In the genomic region with DNA sequence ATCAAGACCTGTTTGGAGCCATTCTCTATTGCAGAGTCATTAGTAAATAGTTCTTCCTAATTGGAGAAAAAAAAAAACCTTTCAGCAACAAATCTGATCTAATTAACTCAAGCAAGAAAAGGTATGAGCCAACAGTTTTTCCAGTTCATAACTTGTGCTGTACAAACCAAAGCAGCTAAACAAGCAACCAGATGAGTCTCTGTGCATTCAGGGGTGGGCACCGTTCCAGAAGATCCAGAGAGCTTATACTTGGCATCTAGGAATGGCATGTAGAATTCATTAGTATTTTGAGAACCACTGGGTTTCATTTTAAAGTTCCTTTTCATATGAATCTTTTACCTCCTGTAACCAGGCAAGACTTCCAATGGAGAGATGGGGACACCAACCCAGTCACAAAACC, we compare ENCODE assay signal across 21 mouse cellular contexts. TPM values are rescaled to one million over a fixed set of nuclear protein-coding genes. Genes with fewer than 3 reads are reported as not detected.
A peak's percentile ranks its signal among the peaks of the same experiment; 100 is the strongest.
DNase-seq lines count a peak whose midpoint lies in the region; ATAC-seq and TF ChIP-seq lines count a peak whose summit lies in the region.
"Had no signal": no experiment of that assay in that cellular context is flagged by ENCODE, and none has a peak within 500 bp of the region (broad histone marks: within the 10 kb centered on the region; RNA-seq: fewer than 3 reads in every experiment).

No protein-coding gene starts in this region.

- no peak overlapping the region for H3K4me3 ChIP-seq in forebrain, embryonic 14.5 days (ENCODE audit: low read depth, low read length)
- no peak overlapping the region for H3K4me3 ChIP-seq in forebrain, postnatal 0 days (ENCODE audit: low read depth, low read length)
- no peak overlapping the region for H3K4me3 ChIP-seq in kidney, embryonic 15.5 days (replicated peaks)
- H3K4me3 ChIP-seq: embryonic facial prominence, embryonic 12.5 days; forebrain, embryonic 15.5 days; heart, embryonic 10.5 days; hindbrain, embryonic 12.5 days had no signal

- H3K4me2 ChIP-seq in forebrain, embryonic 14.5 days (ENCODE audit: low read length), result no peak overlapping the region
- no peak overlapping the region for H3K4me2 ChIP-seq in forebrain, postnatal 0 days (ENCODE audit: low read depth)
- no peak overlapping the region for H3K4me2 ChIP-seq in kidney, embryonic 15.5 days
- H3K4me2 ChIP-seq: embryonic facial prominence, embryonic 12.5 days; forebrain, embryonic 15.5 days; hindbrain, embryonic 12.5 days had no signal

- no peak overlapping the region for H3K27ac ChIP-seq in forebrain, embryonic 14.5 days (ENCODE audit: low read depth, low read length)
- no peak overlapping the region for H3K27ac ChIP-seq in forebrain, postnatal 0 days (ENCODE audit: low read depth, low read length)
- H3K27ac ChIP-seq in kidney, embryonic 15.5 days, result no peak overlapping the region
- H3K27ac ChIP-seq: embryonic facial prominence, embryonic 12.5 days; forebrain, embryonic 15.5 days; heart, embryonic 10.5 days; hindbrain, embryonic 12.5 days had no signal

- H3K4me1 ChIP-seq in forebrain, embryonic 14.5 days (ENCODE audit: control insufficient read depth, insufficient read depth, low read length), result no peaks in the 10 kb centered on the region
- no peaks in the 10 kb centered on the region for H3K4me1 ChIP-seq in forebrain, postnatal 0 days (ENCODE audit: insufficient read depth)
- 0 out of 2 replicates have a peak, but pooled peaks cover 2% of the 10 kb centered on the region for H3K4me1 ChIP-seq in kidney, embryonic 15.5 days
- H3K4me1 ChIP-seq: embryonic facial prominence, embryonic 12.5 days; forebrain, embryonic 15.5 days; hindbrain, embryonic 12.5 days had no signal

- DNase-seq in forebrain, embryonic 14.5 days (ENCODE audit: low spot score), result peak; percentile 58
- no peak for DNase-seq in forebrain, postnatal 0 days
- peak; percentile 22 to 31 for DNase-seq in kidney, postnatal 36 days
- DNase-seq in NIH3T3 (ENCODE audit: low read depth), result peak; percentile 5
- no peak for DNase-seq in left cerebral cortex, adult 9 months (ENCODE audit: low spot score in 2 of 2)
- DNase-seq: adrenal gland, postnatal 14 days; cerebellum, adult 2 months; embryo, embryonic 11 days; gastrocnemius, postnatal 10 days; heart, adult 18-20 months; heart, postnatal 10 days; heart, postnatal 4 days had no signal

- 30% methylated on average over 1 of the region's 1 CpGs for WGBS in forebrain, embryonic 14.5 days
- 41% methylated on average over 1 of the region's 1 CpGs for WGBS in forebrain, postnatal 0 days
- WGBS in kidney, embryonic 15.5 days, result 88% methylated on average over 1 of the region's 1 CpGs

- no peaks in the 10 kb centered on the region for H3K27me3 ChIP-seq in forebrain, embryonic 14.5 days (replicated peaks; ENCODE audit: control insufficient read depth, insufficient read depth, low read length)
- H3K27me3 ChIP-seq in forebrain, postnatal 0 days (ENCODE audit: insufficient read depth, low read length), result no peaks in the 10 kb centered on the region
- no peaks in the 10 kb centered on the region for H3K27me3 ChIP-seq in kidney, embryonic 15.5 days
- H3K27me3 ChIP-seq: embryonic facial prominence, embryonic 12.5 days; forebrain, embryonic 15.5 days; hindbrain, embryonic 12.5 days; Patski had no signal

- TF ChIP-seq CTCF in forebrain, postnatal 0 days (IDR thresholded peaks at IDR 0.05; ENCODE audit: low read depth), result no peak

- no peaks in the 10 kb centered on the region for H3K9me3 ChIP-seq in forebrain, embryonic 14.5 days (replicated peaks; ENCODE audit: control insufficient read depth, low read length)
- H3K9me3 ChIP-seq in forebrain, postnatal 0 days (ENCODE audit: low read length), result no peaks in the 10 kb centered on the region
- no peaks in the 10 kb centered on the region for H3K9me3 ChIP-seq in kidney, embryonic 15.5 days (replicated peaks)
- H3K9me3 ChIP-seq: embryonic facial prominence, embryonic 12.5 days; forebrain, embryonic 15.5 days; heart, embryonic 10.5 days; hindbrain, embryonic 12.5 days had no signal

- H3K9ac ChIP-seq in forebrain, embryonic 14.5 days (ENCODE audit: low read length), result no peak overlapping the region
- no peak overlapping the region for H3K9ac ChIP-seq in forebrain, postnatal 0 days
- no peak overlapping the region for H3K9ac ChIP-seq in kidney, embryonic 15.5 days
- H3K9ac ChIP-seq: embryonic facial prominence, embryonic 12.5 days; forebrain, embryonic 15.5 days; hindbrain, embryonic 12.5 days had no signal

- no peaks in the 10 kb centered on the region for H3K36me3 ChIP-seq in forebrain, embryonic 14.5 days (ENCODE audit: control insufficient read depth, insufficient read depth, low read length)
- no peaks in the 10 kb centered on the region for H3K36me3 ChIP-seq in forebrain, postnatal 0 days (ENCODE audit: insufficient read depth)
- no peaks in the 10 kb centered on the region for H3K36me3 ChIP-seq in kidney, embryonic 15.5 days
- H3K36me3 ChIP-seq: embryonic facial prominence, embryonic 12.5 days; forebrain, embryonic 15.5 days; heart, embryonic 10.5 days; hindbrain, embryonic 12.5 days had no signal

- no peak; the same call in 1 of the 2 replicates for ATAC-seq in forebrain, embryonic 14.5 days
- no peak for ATAC-seq in forebrain, postnatal 0 days
- ATAC-seq in kidney, embryonic 15.5 days (replicated peaks; ENCODE audit: low FRiP score), result no peak
- ATAC-seq: activated CD4-positive, CD25-positive, alpha-beta regulatory T cell, adult 4 months; forebrain, embryonic 15.5 days; hindbrain, embryonic 16.5 days; inflammation-experienced regulatory T-cells, adult 6 months; Patski had no signal

RNA-seq across cellular contexts. Expression of a gene that starts 26.1 kb away (rescaled TPM):
- 5.8 and 6.6 TPM in 2 replicates for polyA plus RNA-seq in forebrain, embryonic 14.5 days (2014; fragmentation: Nextera tagmentation; extraction: Ambion mirVana)
- 4.4 and 8.2 TPM in 2 replicates for total RNA-seq in forebrain, postnatal 0 days (2014; rRNA removed)
- 2.6 and 3.2 TPM in 2 replicates for polyA plus RNA-seq in forebrain, postnatal 0 days (2015; fragmentation: Nextera tagmentation; extraction: Ambion mirVana)
- 23.0 and 26.8 TPM in 2 replicates for polyA plus RNA-seq in kidney, embryonic 15.5 days (2015; fragmentation: Nextera tagmentation; extraction: Ambion mirVana)

RNA-seq across cellular contexts. Expression of a gene that starts 26.1 kb away (rescaled TPM):
- polyA plus RNA-seq in forebrain, embryonic 14.5 days (2014; fragmentation: Nextera tagmentation; extraction: Ambion mirVana), result 4.0 and 4.9 TPM in 2 replicates
- total RNA-seq in forebrain, postnatal 0 days (2014; rRNA removed), result 3.1 and 4.1 TPM in 2 replicates
- 3.5 TPM in 2 replicates for polyA plus RNA-seq in forebrain, postnatal 0 days (2015; fragmentation: Nextera tagmentation; extraction: Ambion mirVana)
- polyA plus RNA-seq in kidney, embryonic 15.5 days (2015; fragmentation: Nextera tagmentation; extraction: Ambion mirVana), result 7.0 and 9.2 TPM in 2 replicates

RNA-seq across cellular contexts. Expression of a gene that starts 37.8 kb away (rescaled TPM):
- polyA plus RNA-seq in forebrain, embryonic 14.5 days (2014; fragmentation: Nextera tagmentation; extraction: Ambion mirVana), result 5.6 and 5.9 TPM in 2 replicates
- 10.1 and 12.2 TPM in 2 replicates for total RNA-seq in forebrain, postnatal 0 days (2014; rRNA removed)
- 6.2 and 6.6 TPM in 2 replicates for polyA plus RNA-seq in forebrain, postnatal 0 days (2015; fragmentation: Nextera tagmentation; extraction: Ambion mirVana)
- 5.7 and 6.5 TPM in 2 replicates for polyA plus RNA-seq in kidney, embryonic 15.5 days (2015; fragmentation: Nextera tagmentation; extraction: Ambion mirVana)

Comparison
In these comparisons a context has a peak if more than half of its experiments do, and no peak if none do; other contexts are left out.
1. DNase-seq: peak in forebrain, embryonic 14.5 days (single experiment), kidney, postnatal 36 days (2 of 2) and NIH3T3 (single experiment); none in forebrain, postnatal 0 days (single experiment) and left cerebral cortex, adult 9 months (0 of 2).